Mouse (Mus musculus) megakaryocyte, embryonic 14.5 days (primary cell): ENCODE measurements around the gene Eaf2. TPM values are rescaled to one million over a fixed set of nuclear protein-coding genes. Genes with fewer than 3 reads are reported as not detected.

Source experiments
- H3K27me3 ChIP-seq: replicated peaks from 2 replicates; pipeline ENCODE3; 2012; ENCODE audit warnings: inconsistent platforms
- H3K36me3 ChIP-seq: replicated peaks from 2 replicates; pipeline ENCODE3; 2012; ENCODE audit warnings: low read length, inconsistent platforms, mixed read lengths
- H3K4me1 ChIP-seq: 2 replicates; pipeline ENCODE4 v1.6.1; 2012; ENCODE audit warnings: inconsistent platforms
- H3K4me3 ChIP-seq: replicated peaks from 2 replicates; pipeline ENCODE3; 2012; ENCODE audit warnings: moderate library complexity, mild to moderate bottlenecking, inconsistent platforms
- H3K9me3 ChIP-seq: 2 replicates; pipeline ENCODE4 v1.6.1; 2012; ENCODE audit warnings: inconsistent platforms
- FLI1 ChIP-seq: IDR thresholded peaks from 2 replicates; pipeline ENCODE4 v1.6.1; 2012; ENCODE audit warnings: low read length, inconsistent platforms, mixed read lengths
- GATA1 ChIP-seq: IDR thresholded peaks from 3 replicates; pipeline ENCODE4 v1.6.1; 2012; ENCODE audit warnings: mixed read lengths, low read length, inconsistent platforms, borderline replicate concordance
- polyA plus RNA-seq: library from polyadenylated mRNA; stranded (reverse); fragments of >175 nt; gene quantifications from 2 replicates; pipeline ENCODE4 v1.2.3, GENCODE M21; 2012; ENCODE audit warnings: low replicate concordance; ENCODE audit not compliant: insufficient read depth

The Eaf2 gene
- polyA plus RNA-seq, 1 experiment = not detected

- no peak overlapping the region for H3K4me3 ChIP-seq
- no peaks in the 10 kb centered on the region for H3K9me3 ChIP-seq
- peaks cover 1% of the 10 kb centered on the region for H3K27me3 ChIP-seq
- H3K36me3 ChIP-seq = no peaks in the 10 kb centered on the region
- TF ChIP-seq FLI1 (no peak), GATA1 (no peak)
- no peaks in the 10 kb centered on the region for H3K4me1 ChIP-seq
Measured at GRCm38 (mm10) chr16:36784146-36784545, 90.7 kb downstream of the Eaf2 start.

GRCm38 (mm10) chr16:36775658-36776057 is 99.1 kb downstream of the Eaf2 start:
- no peak overlapping the region for H3K4me3 ChIP-seq
- peaks cover 5% of the 10 kb centered on the region; the same call in 1 of the 2 replicates for H3K9me3 ChIP-seq
- no peaks in the 10 kb centered on the region for H3K36me3 ChIP-seq
- no peak for TF ChIP-seq GATA1
- no peak for TF ChIP-seq FLI1
- peaks cover 3% of the 10 kb centered on the region for H3K27me3 ChIP-seq
- peaks cover 3% of the 10 kb centered on the region; the same call in 1 of the 2 replicates for H3K4me1 ChIP-seq

DNA sequence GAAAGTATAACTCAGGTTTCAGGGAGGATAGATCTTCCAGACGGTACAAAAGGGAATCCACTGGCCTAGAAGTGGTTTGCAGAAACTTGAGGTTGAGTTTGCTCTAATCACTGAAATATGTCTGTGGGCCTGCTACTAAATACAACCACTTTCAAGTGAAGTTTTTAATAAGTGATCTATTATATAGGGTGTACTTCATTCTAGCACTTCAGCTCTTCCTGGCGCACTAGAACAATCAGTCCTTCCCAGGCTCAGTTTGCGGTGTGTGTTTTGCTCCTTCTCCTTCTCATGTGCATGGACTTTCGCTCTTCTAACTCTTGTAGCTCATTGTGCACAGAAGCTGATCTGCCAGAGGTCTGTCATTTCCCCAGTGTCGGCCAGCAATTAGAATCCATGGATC is 101.8 kb downstream of the Eaf2 start:
- TF ChIP-seq FLI1 (no peak), GATA1 (no peak)
- Histone ChIP-seq H3K4me1 (peaks cover 3% of the 10 kb centered on the region; the same call in 1 of the 2 replicates), H3K36me3 (no peaks in the 10 kb centered on the region), H3K27me3 (peaks cover 3% of the 10 kb centered on the region), H3K9me3 (peaks cover 5% of the 10 kb centered on the region; the same call in 1 of the 2 replicates), H3K4me3 (no peak overlapping the region)

DNA sequence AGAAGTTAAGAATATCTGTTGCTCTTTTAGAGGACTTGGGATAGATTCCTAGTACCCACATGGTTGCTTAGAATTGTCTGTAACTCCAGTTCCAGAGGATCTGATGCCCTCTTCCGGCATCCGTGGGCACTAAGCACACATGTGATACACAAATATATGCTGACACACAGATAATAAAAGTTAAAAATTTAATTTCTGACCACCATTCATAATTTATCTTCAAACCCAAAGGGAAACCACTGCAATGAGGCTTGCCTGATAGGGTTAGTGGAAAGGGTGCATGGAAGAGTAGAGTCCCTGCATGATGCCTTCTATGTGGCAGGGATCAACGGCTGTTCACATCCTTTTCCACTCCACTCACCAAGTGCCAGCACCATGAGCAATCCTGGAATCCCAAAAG is 103.1 kb downstream of the Eaf2 start:
- no peaks in the 10 kb centered on the region for H3K27me3 ChIP-seq
- peaks cover 3% of the 10 kb centered on the region; the same call in 1 of the 2 replicates for H3K4me1 ChIP-seq
- H3K4me3 ChIP-seq = no peak overlapping the region
- peaks cover 5% of the 10 kb centered on the region; the same call in 1 of the 2 replicates for H3K9me3 ChIP-seq
- no peaks in the 10 kb centered on the region for H3K36me3 ChIP-seq
- TF ChIP-seq FLI1 = no peak
- no peak for TF ChIP-seq GATA1

GRCm38 (mm10) chr16:36771244-36771643 is 103.6 kb downstream of the Eaf2 start:
- peaks cover 5% of the 10 kb centered on the region; the same call in 1 of the 2 replicates for H3K9me3 ChIP-seq
- no peaks in the 10 kb centered on the region for H3K36me3 ChIP-seq
- no peaks in the 10 kb centered on the region for H3K27me3 ChIP-seq
- peaks cover 3% of the 10 kb centered on the region; the same call in 1 of the 2 replicates for H3K4me1 ChIP-seq
- TF ChIP-seq FLI1 = no peak
- no peak for TF ChIP-seq GATA1
- H3K4me3 ChIP-seq = no peak overlapping the region

DNA sequence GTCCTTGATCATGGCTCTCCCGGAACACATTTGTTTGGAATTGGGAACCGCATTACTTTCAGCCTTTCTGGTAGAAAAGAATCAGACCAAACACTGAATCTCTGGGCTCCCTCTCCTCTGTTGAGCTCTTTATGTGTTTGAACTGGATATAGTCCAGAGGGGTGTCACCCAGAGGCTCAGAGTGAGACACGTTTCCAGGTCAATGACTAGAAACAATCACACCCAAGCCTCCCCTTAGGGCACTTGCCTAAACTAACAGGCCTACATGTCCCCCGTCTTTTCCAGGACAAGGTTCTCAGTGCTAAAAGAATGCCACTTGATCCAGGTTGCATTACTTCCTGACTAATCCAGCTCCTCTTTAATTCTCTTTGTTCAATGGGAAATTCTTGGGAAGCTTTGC is 104.0 kb downstream of the Eaf2 start:
- no peak for TF ChIP-seq FLI1
- TF ChIP-seq GATA1 = no peak
- peaks cover 3% of the 10 kb centered on the region; the same call in 1 of the 2 replicates for H3K4me1 ChIP-seq
- H3K4me3 ChIP-seq = no peak overlapping the region
- peaks cover 5% of the 10 kb centered on the region; the same call in 1 of the 2 replicates for H3K9me3 ChIP-seq
- no peaks in the 10 kb centered on the region for H3K27me3 ChIP-seq
- no peaks in the 10 kb centered on the region for H3K36me3 ChIP-seq

DNA sequence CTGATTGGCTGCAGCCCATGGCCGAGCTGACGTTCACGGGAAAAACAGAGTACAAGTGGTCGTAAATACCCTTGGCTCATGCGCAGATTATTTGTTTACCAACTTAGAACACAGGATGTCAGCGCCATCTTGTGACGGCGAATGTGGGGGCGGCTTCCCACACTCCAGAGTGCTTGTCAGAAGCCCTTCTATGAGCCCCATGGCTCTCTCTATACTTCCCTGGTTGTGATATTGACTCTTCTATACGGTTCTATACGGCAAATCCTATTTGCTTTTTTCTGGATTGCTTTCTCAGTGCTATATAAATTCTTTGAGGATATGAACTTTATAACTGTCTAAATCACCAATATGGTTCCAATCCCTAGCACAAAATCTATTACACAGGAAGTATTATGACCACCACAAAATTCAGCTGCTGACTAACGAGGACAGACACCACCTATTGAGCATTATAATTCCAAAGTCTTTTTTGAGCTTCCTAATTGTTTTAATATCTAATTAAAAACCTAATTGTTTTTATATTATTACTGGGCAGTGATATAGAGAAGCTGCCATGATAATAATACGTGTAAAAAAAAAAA is 104.5 kb downstream of the Eaf2 start:
- no peak overlapping the region for H3K4me3 ChIP-seq
- H3K4me1 ChIP-seq = peaks cover 3% of the 10 kb centered on the region; the same call in 1 of the 2 replicates
- H3K36me3 ChIP-seq = no peaks in the 10 kb centered on the region
- no peaks in the 10 kb centered on the region for H3K27me3 ChIP-seq
- H3K9me3 ChIP-seq = peaks cover 5% of the 10 kb centered on the region; the same call in 1 of the 2 replicates
- TF ChIP-seq GATA1 (no peak), FLI1 (no peak)

DNA sequence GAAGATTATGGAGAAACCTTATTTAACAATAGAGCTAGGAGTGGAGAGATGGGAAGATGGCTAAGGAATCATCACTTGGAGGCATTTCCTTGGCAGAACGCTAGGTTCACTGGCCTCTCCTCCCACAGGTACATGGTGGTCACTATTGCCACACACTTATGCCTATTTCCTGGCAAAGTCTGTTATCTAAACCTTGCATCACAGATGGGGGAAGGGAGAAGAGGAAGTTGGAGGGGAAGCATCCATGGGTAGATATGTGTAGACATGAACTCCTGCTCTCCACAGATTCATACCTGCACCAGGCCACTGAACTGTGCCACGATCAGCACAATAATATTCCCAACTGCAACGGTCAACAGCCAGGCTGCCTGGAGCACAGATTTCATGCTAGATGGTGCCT is 122.8 kb downstream of the Eaf2 start:
- Histone ChIP-seq H3K9me3 (no peaks in the 10 kb centered on the region), H3K36me3 (no peaks in the 10 kb centered on the region), H3K4me3 (no peak overlapping the region), H3K27me3 (no peaks in the 10 kb centered on the region), H3K4me1 (no peaks in the 10 kb centered on the region; the same call in 1 of the 2 replicates)
- TF ChIP-seq FLI1 (no peak), GATA1 (no peak)

- H3K4me1 ChIP-seq = no peaks in the 10 kb centered on the region; the same call in 1 of the 2 replicates
- no peaks in the 10 kb centered on the region for H3K27me3 ChIP-seq
Measured at GRCm38 (mm10) chr16:36747767-36748166, 127.0 kb downstream of the Eaf2 start.

GRCm38 (mm10) chr16:36747068-36747467 is 127.7 kb downstream of the Eaf2 start:
- no peaks in the 10 kb centered on the region; the same call in 1 of the 2 replicates for H3K4me1 ChIP-seq
- peaks cover 2% of the 10 kb centered on the region for H3K27me3 ChIP-seq
- no peak for TF ChIP-seq GATA1
- TF ChIP-seq FLI1 = no peak
- no peaks in the 10 kb centered on the region for H3K36me3 ChIP-seq
- no peak overlapping the region for H3K4me3 ChIP-seq
- no peaks in the 10 kb centered on the region for H3K9me3 ChIP-seq

More at GRCm38 (mm10) chr16:36747767-36748166, 127.0 kb downstream of the Eaf2 start:
- H3K4me3 ChIP-seq = no peak overlapping the region
- no peak for TF ChIP-seq GATA1
- TF ChIP-seq FLI1 = no peak
- no peaks in the 10 kb centered on the region for H3K9me3 ChIP-seq
- H3K36me3 ChIP-seq = no peaks in the 10 kb centered on the region

- TF ChIP-seq GATA1 (no peak), FLI1 (no peak)
- Histone ChIP-seq H3K4me1 (no peaks in the 10 kb centered on the region), H3K36me3 (no peaks in the 10 kb centered on the region), H3K9me3 (no peaks in the 10 kb centered on the region), H3K27me3 (peaks cover 6% of the 10 kb centered on the region), H3K4me3 (no peak overlapping the region)
Measured at GRCm38 (mm10) chr16:36743580-36743979, 131.2 kb downstream of the Eaf2 start.

Other genes starting within 250 kb of the Eaf2 start
- gene Cd86, start 208.9 kb downstream of the Eaf2 start, polyA plus RNA-seq = 1.5 TPM in 1 of 2 replicates, not detected in the other
- not detected in 2 replicates for gene Ildr1, start 181.0 kb downstream of the Eaf2 start, polyA plus RNA-seq
- not detected in 2 replicates for gene Slc15a2, start 90.0 kb downstream of the Eaf2 start, polyA plus RNA-seq
- 0.36 TPM in 1 of 2 replicates, not detected in the other for gene Iqcb1, start 46.6 kb downstream of the Eaf2 start, polyA plus RNA-seq
- 15.5 and 21.9 TPM in 2 replicates for gene Golgb1, start 137 bp upstream of the Eaf2 start, polyA plus RNA-seq
- 47.6 and 219 TPM in 2 replicates for gene Hcls1, start 60.0 kb upstream of the Eaf2 start, polyA plus RNA-seq
- 0.09 TPM in 1 of 2 replicates, not detected in the other for gene Fbxo40, start 115.5 kb upstream of the Eaf2 start, polyA plus RNA-seq
- gene Polq, start 136.8 kb upstream of the Eaf2 start, polyA plus RNA-seq = 0.85 TPM in 1 of 2 replicates, not detected in the other